Mouse (Mus musculus): ENCODE measurements around the gene Gm20441.
A peak's percentile ranks its signal among the peaks of the same experiment; 100 is the strongest.
"Not testable (repeated sequence)": the region's sequence is repeated elsewhere in the genome, so short reads cannot be mapped to it uniquely, and the experiment has no call there.

Gm20441 gene

GRCm38 (mm10) chr10:75785442-75785841 lies 4.7 kb upstream of the Gm20441 start:
- DNase-seq (ENCODE audit: extremely low read depth, low read depth, low spot score) = no peak

GRCm38 (mm10) chr10:75779206-75780174 lies 1.3 kb downstream of the Gm20441 start:
- peak; percentile 67 for DNase-seq (ENCODE audit: extremely low read depth, low read depth, low spot score)

GRCm38 (mm10) chr10:75777885-75778284 lies 2.9 kb downstream of the Gm20441 start:
- DNase-seq (ENCODE audit: extremely low read depth, low read depth, low spot score) = no peak

- no peak for DNase-seq (ENCODE audit: extremely low read depth, low read depth, low spot score)
Observed at GRCm38 (mm10) chr10:75776562-75776961, 4.2 kb downstream of the Gm20441 start.

GRCm38 (mm10) chr10:75774587-75774986 lies 6.2 kb downstream of the Gm20441 start:
- DNase-seq (ENCODE audit: extremely low read depth, low read depth, low spot score) = no peak

- DNase-seq (ENCODE audit: extremely low read depth, low read depth, low spot score) = no peak
Observed at GRCm38 (mm10) chr10:75774102-75774501, 6.7 kb downstream of the Gm20441 start.

- peak; percentile 67 for DNase-seq (ENCODE audit: extremely low read depth, low read depth, low spot score)
Observed at GRCm38 (mm10) chr10:75772795-75773664, 7.7 kb downstream of the Gm20441 start, which contains the start of gene Ddt. Ddt (minus strand) TSS chr10:75773414.

GRCm38 (mm10) chr10:75767756-75768155 lies 13.0 kb downstream of the Gm20441 start:
- not testable (repeated sequence) for DNase-seq (ENCODE audit: extremely low read depth, low read depth, low spot score)

GRCm38 (mm10) chr10:75766856-75767255 lies 13.9 kb downstream of the Gm20441 start:
- no peak for DNase-seq (ENCODE audit: extremely low read depth, low read depth, low spot score)

GRCm38 (mm10) chr10:75764519-75765473 lies 16.0 kb downstream of the Gm20441 start:
- DNase-seq (ENCODE audit: extremely low read depth, low read depth, low spot score) = no peak

- DNase-seq (ENCODE audit: extremely low read depth, low read depth, low spot score) = peak; percentile 65
Observed at GRCm38 (mm10) chr10:75763682-75764518, 16.9 kb downstream of the Gm20441 start, which contains the start of gene Cabin1. Cabin1 (minus strand) TSS chr10:75764341.

GRCm38 (mm10) chr10:75762413-75762812 lies 18.3 kb downstream of the Gm20441 start:
- DNase-seq (ENCODE audit: extremely low read depth, low read depth, low spot score) = no peak

GRCm38 (mm10) chr10:75760311-75760710 lies 20.4 kb downstream of the Gm20441 start:
- no peak for DNase-seq (ENCODE audit: extremely low read depth, low read depth, low spot score)

GRCm38 (mm10) chr10:75756719-75757118 lies 24.0 kb downstream of the Gm20441 start:
- no peak for DNase-seq (ENCODE audit: extremely low read depth, low read depth, low spot score)

- DNase-seq (ENCODE audit: extremely low read depth, low read depth, low spot score) = no peak
Observed at GRCm38 (mm10) chr10:75744017-75744416, 36.7 kb downstream of the Gm20441 start.

- no peak for DNase-seq (ENCODE audit: extremely low read depth, low read depth, low spot score)
Observed at GRCm38 (mm10) chr10:75743369-75743768, 37.4 kb downstream of the Gm20441 start.

GRCm38 (mm10) chr10:75740866-75741265 lies 39.9 kb downstream of the Gm20441 start:
- DNase-seq (ENCODE audit: extremely low read depth, low read depth, low spot score) = peak; percentile 46

- no peak for DNase-seq (ENCODE audit: extremely low read depth, low read depth, low spot score)
Observed at GRCm38 (mm10) chr10:75725449-75725848, 55.3 kb downstream of the Gm20441 start.
